Mouse (Mus musculus): ENCODE measurements around the gene Gm39566. TPM values are rescaled to one million over a fixed set of nuclear protein-coding genes. Genes with fewer than 3 reads are reported as not detected.
A peak's percentile ranks its signal among the peaks of the same experiment; 100 is the strongest.

Gm39566 gene
- polyA plus RNA-seq, 1 experiment = not detected

DNA sequence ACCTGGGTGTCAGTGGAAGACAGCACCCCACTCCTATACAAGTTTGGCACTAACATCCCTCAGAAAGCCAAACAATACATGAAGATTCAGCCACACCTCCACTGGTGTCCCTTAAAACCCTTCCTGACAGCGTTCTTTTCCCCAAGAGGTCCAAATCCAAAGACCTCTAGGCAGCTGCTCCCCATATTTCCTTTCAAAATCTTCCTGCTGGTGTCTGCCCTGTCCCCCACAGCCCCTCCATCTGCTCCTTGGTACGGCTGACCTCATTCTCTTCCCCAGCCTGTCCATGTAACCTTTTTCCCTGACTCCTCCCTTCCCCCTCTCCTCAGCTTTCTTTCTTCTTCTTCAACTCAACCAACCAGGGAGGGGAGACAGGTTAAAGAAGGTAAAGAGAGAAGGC, 8.4 kb upstream of the Gm39566 start:
- Histone ChIP-seq H3K36me3 (ENCODE audit: control insufficient read depth, insufficient read depth, low read length, poor library complexity, severe bottlenecking) (no peaks in the 10 kb centered on the region), H3K9ac (ENCODE audit: low read depth, poor library complexity, severe bottlenecking) (no peak overlapping the region), H3K27me3 (ENCODE audit: control insufficient read depth, insufficient read depth, low read length, poor library complexity, severe bottlenecking) (no peaks in the 10 kb centered on the region), H3K4me1 (ENCODE audit: control insufficient read depth, insufficient read depth, low read length) (no peaks in the 10 kb centered on the region), H3K4me3 (ENCODE audit: low read depth, low read length) (no peak overlapping the region), H3K9me3 (replicated peaks; ENCODE audit: control insufficient read depth, insufficient read depth, low read length, poor library complexity, severe bottlenecking) (no peaks in the 10 kb centered on the region), H3K27ac (ENCODE audit: insufficient read depth, low read length) (no peak overlapping the region)
- TF ChIP-seq CTCF (IDR thresholded peaks at IDR 0.05; ENCODE audit: low read depth, low read length) = no peak
- TF ChIP-seq EP300 (IDR thresholded peaks at IDR 0.05; ENCODE audit: insufficient read depth, low read depth, low read length) = no peak
- TF ChIP-seq POLR2A (IDR thresholded peaks at IDR 0.05; ENCODE audit: insufficient read depth, low read length) = no peak

- H3K9me3 ChIP-seq (replicated peaks; ENCODE audit: control insufficient read depth, insufficient read depth, low read length, poor library complexity, severe bottlenecking) = no peaks in the 10 kb centered on the region
- H3K4me1 ChIP-seq (ENCODE audit: control insufficient read depth, insufficient read depth, low read length) = no peaks in the 10 kb centered on the region
- no peak within 1 kb of the TSS for H3K27ac ChIP-seq (ENCODE audit: insufficient read depth, low read length)
- TF ChIP-seq CTCF (IDR thresholded peaks at IDR 0.05; ENCODE audit: low read depth, low read length) (no peak), POLR2A (IDR thresholded peaks at IDR 0.05; ENCODE audit: insufficient read depth, low read length) (no peak), EP300 (IDR thresholded peaks at IDR 0.05; ENCODE audit: insufficient read depth, low read depth, low read length) (no peak)
- H3K36me3 ChIP-seq (ENCODE audit: control insufficient read depth, insufficient read depth, low read length, poor library complexity, severe bottlenecking) = no peaks in the 10 kb centered on the region
- no peak within 1 kb of the TSS for H3K4me3 ChIP-seq (ENCODE audit: low read depth, low read length)
- no peaks in the 10 kb centered on the region for H3K27me3 ChIP-seq (ENCODE audit: control insufficient read depth, insufficient read depth, low read length, poor library complexity, severe bottlenecking)
- H3K9ac ChIP-seq (ENCODE audit: low read depth, poor library complexity, severe bottlenecking) = no peak within 1 kb of the TSS
Observed at GRCm38 (mm10) chr11:69822080-69822479, 7.0 kb upstream of the Gm39566 start, which contains the start of gene Spem1. Spem1 (minus strand) TSS chr11:69822180.

DNA sequence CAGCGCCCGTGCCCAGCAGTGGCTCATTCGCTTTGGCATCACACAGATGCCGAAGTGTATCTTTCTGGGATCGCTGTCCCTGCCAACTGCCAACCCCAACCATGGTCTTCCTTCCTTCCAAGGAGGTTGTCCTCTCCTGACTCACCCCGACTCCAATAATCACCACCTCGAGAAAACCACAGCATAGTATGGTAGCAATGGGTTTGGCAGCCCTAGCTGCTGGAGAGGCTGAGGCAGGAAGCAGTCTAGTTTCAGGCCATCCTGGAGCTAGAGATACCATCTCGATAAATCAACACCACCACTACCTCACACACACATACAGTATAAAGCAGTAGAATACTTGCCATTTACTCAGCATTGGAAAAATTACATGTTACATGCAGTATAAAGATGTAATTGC, 3.8 kb upstream of the Gm39566 start:
- TF ChIP-seq CTCF (IDR thresholded peaks at IDR 0.05; ENCODE audit: low read depth, low read length) (no peak), POLR2A (IDR thresholded peaks at IDR 0.05; ENCODE audit: insufficient read depth, low read length) (no peak), EP300 (IDR thresholded peaks at IDR 0.05; ENCODE audit: insufficient read depth, low read depth, low read length) (no peak)
- no peaks in the 10 kb centered on the region for H3K36me3 ChIP-seq (ENCODE audit: control insufficient read depth, insufficient read depth, low read length, poor library complexity, severe bottlenecking)
- H3K27ac ChIP-seq (ENCODE audit: insufficient read depth, low read length) = no peak overlapping the region
- no peaks in the 10 kb centered on the region for H3K9me3 ChIP-seq (replicated peaks; ENCODE audit: control insufficient read depth, insufficient read depth, low read length, poor library complexity, severe bottlenecking)
- H3K4me1 ChIP-seq (ENCODE audit: control insufficient read depth, insufficient read depth, low read length) = no peaks in the 10 kb centered on the region
- no peaks in the 10 kb centered on the region for H3K27me3 ChIP-seq (ENCODE audit: control insufficient read depth, insufficient read depth, low read length, poor library complexity, severe bottlenecking)
- H3K9ac ChIP-seq (ENCODE audit: low read depth, poor library complexity, severe bottlenecking) = no peak overlapping the region
- no peak overlapping the region for H3K4me3 ChIP-seq (ENCODE audit: low read depth, low read length)

GRCm38 (mm10) chr11:69818365-69818764, 3.3 kb upstream of the Gm39566 start, which contains the start of gene Spem2:
Spem2 (minus strand) TSS chr11:69818465.
- no peaks in the 10 kb centered on the region for H3K4me1 ChIP-seq (ENCODE audit: control insufficient read depth, insufficient read depth, low read length)
- no peaks in the 10 kb centered on the region for H3K9me3 ChIP-seq (replicated peaks; ENCODE audit: control insufficient read depth, insufficient read depth, low read length, poor library complexity, severe bottlenecking)
- no peaks in the 10 kb centered on the region for H3K36me3 ChIP-seq (ENCODE audit: control insufficient read depth, insufficient read depth, low read length, poor library complexity, severe bottlenecking)
- H3K9ac ChIP-seq (ENCODE audit: low read depth, poor library complexity, severe bottlenecking) = no peak within 1 kb of the TSS
- H3K27ac ChIP-seq (ENCODE audit: insufficient read depth, low read length) = no peak within 1 kb of the TSS
- H3K27me3 ChIP-seq (ENCODE audit: control insufficient read depth, insufficient read depth, low read length, poor library complexity, severe bottlenecking) = no peaks in the 10 kb centered on the region
- no peak within 1 kb of the TSS for H3K4me3 ChIP-seq (ENCODE audit: low read depth, low read length)
- no peak for TF ChIP-seq POLR2A (IDR thresholded peaks at IDR 0.05; ENCODE audit: insufficient read depth, low read length)

GRCm38 (mm10) chr11:69816520-69816919, 1.4 kb upstream of the Gm39566 start:
- Histone ChIP-seq H3K36me3 (ENCODE audit: control insufficient read depth, insufficient read depth, low read length, poor library complexity, severe bottlenecking) (no peaks in the 10 kb centered on the region), H3K27me3 (ENCODE audit: control insufficient read depth, insufficient read depth, low read length, poor library complexity, severe bottlenecking) (no peaks in the 10 kb centered on the region), H3K4me3 (ENCODE audit: low read depth, low read length) (peak overlapping the region; percentile 45; the same call in 1 of the 2 replicates)

GRCm38 (mm10) chr11:69810280-69810679, 4.8 kb downstream of the Gm39566 start:
- H3K4me3 ChIP-seq (ENCODE audit: low read depth, low read length) = no peak overlapping the region
- H3K9ac ChIP-seq (ENCODE audit: low read depth, poor library complexity, severe bottlenecking) = no peak overlapping the region
- no peaks in the 10 kb centered on the region for H3K27me3 ChIP-seq (ENCODE audit: control insufficient read depth, insufficient read depth, low read length, poor library complexity, severe bottlenecking)
- H3K9me3 ChIP-seq (replicated peaks; ENCODE audit: control insufficient read depth, insufficient read depth, low read length, poor library complexity, severe bottlenecking) = no peaks in the 10 kb centered on the region
- H3K4me1 ChIP-seq (ENCODE audit: control insufficient read depth, insufficient read depth, low read length) = no peaks in the 10 kb centered on the region
- no peak for TF ChIP-seq POLR2A (IDR thresholded peaks at IDR 0.05; ENCODE audit: insufficient read depth, low read length)
- TF ChIP-seq EP300 (IDR thresholded peaks at IDR 0.05; ENCODE audit: insufficient read depth, low read depth, low read length) = no peak
- no peak for TF ChIP-seq CTCF (IDR thresholded peaks at IDR 0.05; ENCODE audit: low read depth, low read length)
- H3K36me3 ChIP-seq (ENCODE audit: control insufficient read depth, insufficient read depth, low read length, poor library complexity, severe bottlenecking) = no peaks in the 10 kb centered on the region
- H3K27ac ChIP-seq (ENCODE audit: insufficient read depth, low read length) = no peak overlapping the region

More at GRCm38 (mm10) chr11:69816520-69816919, 1.4 kb upstream of the Gm39566 start:
- Histone ChIP-seq H3K9ac (ENCODE audit: low read depth, poor library complexity, severe bottlenecking) (peak overlapping the region; percentile 28; the same call in 1 of the 2 replicates), H3K4me1 (ENCODE audit: control insufficient read depth, insufficient read depth, low read length) (no peaks in the 10 kb centered on the region), H3K9me3 (replicated peaks; ENCODE audit: control insufficient read depth, insufficient read depth, low read length, poor library complexity, severe bottlenecking) (no peaks in the 10 kb centered on the region), H3K27ac (ENCODE audit: insufficient read depth, low read length) (no peak overlapping the region)
- TF ChIP-seq EP300 (IDR thresholded peaks at IDR 0.05; ENCODE audit: insufficient read depth, low read depth, low read length) (no peak), POLR2A (IDR thresholded peaks at IDR 0.05; ENCODE audit: insufficient read depth, low read length) (no peak), CTCF (IDR thresholded peaks at IDR 0.05; ENCODE audit: low read depth, low read length) (no peak)
